Mouse (Mus musculus) adrenal gland, adult (tissue): ENCODE measurements around the gene Dapl1.
A peak's percentile ranks its signal among the peaks of the same experiment; 100 is the strongest.

Source experiments
- DNase-seq, 2 experiments: peaks; one replicate each; pipeline ENCODE4 v3.0.0; 2022 to 2023; ENCODE audit warnings: low spot score in 1 of 2; ENCODE audit not compliant: inconsistent age in 2 of 2

Dapl1 gene

DNA sequence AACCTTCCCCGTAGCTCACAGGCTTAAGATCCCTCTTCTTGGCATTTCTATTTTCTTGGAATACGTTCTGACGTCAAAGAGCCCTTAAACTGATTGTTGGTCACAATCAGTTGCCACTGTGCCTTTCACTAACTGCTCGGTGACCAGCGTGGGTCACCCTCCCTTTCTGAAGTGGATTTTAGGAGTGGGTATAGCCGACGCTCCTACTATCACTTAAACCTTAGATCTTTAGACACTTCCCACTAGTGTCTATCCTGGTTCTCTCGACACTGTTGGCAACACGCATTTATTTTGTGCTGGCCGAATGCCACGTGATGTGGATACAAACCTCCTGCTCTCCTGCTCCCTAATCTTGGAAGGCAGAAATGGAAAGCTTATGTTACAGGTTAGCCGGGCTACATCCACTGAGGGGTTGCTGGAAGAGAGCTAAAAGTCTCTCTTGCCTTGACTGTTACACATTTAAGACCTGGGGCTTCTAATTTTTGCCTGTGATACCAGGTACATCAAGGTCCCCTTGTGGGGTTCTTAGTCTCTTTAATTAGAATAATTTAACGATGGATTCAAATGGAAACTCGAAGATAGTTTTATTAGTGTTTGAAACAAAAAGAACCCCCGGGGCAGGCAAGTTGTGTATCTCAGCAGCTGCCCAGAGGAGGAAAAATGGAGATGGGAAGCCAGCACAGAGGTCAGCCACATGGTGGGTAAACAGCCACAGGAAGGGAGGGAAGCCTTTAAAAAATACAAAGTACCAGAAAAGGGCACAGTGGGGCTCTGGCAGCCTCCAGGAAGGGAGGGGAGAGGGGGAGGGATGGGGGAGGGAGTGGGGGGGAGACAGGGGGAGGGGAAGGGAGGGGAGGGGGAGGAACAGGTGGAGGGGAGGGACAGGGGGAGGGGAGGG is 13.2 kb upstream of the Dapl1 start:
- no peak for DNase-seq

- DNase-seq = no peak
Observed at GRCm38 (mm10) chr2:59474336-59474735, 10.1 kb upstream of the Dapl1 start.

- DNase-seq = no peak
Observed at GRCm38 (mm10) chr2:59485080-59485479, 627 bp downstream of the Dapl1 start.

GRCm38 (mm10) chr2:59485657-59486056 is 1.2 kb downstream of the Dapl1 start:
- DNase-seq = no peak

GRCm38 (mm10) chr2:59486196-59486845 is 1.9 kb downstream of the Dapl1 start:
- no peak for DNase-seq

DNA sequence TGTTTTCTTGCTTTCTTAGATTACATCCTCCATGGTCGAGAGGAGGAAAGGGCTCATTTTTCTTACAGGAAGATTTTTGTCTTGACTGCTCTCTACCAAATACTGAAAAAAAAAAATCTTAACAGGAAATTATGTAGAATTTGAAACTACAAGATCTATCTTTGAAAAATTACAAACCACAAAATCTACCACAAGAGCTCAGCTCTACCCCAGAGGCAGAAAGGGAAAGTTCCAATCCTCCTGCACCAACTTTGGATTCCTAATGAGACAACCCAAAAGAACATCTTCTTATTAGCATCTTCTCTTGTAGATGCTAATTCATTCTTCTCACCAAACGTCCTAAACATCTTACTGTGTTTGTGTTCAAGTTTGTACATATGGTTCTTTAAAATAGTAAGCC is 3.8 kb downstream of the Dapl1 start:
- DNase-seq = no peak

DNA sequence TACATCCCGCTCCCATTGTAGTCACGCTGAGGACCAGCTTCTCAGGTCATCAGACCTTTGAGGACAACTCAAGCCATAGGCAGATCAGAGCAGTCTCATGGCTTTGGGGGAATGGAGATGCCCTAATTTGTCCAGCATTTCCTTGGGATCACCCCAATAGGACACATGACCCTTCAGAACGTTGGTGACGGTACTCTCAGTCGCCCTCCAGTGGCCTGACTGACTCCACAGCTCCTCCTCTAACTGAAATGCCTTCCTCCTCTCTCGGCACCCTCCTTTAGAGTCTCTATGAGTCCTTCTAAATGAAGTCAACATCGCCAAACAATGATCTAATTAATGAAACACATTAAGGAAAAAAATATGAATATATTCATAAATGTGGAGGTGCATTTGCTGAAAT is 5.9 kb downstream of the Dapl1 start:
- no peak for DNase-seq

DNA sequence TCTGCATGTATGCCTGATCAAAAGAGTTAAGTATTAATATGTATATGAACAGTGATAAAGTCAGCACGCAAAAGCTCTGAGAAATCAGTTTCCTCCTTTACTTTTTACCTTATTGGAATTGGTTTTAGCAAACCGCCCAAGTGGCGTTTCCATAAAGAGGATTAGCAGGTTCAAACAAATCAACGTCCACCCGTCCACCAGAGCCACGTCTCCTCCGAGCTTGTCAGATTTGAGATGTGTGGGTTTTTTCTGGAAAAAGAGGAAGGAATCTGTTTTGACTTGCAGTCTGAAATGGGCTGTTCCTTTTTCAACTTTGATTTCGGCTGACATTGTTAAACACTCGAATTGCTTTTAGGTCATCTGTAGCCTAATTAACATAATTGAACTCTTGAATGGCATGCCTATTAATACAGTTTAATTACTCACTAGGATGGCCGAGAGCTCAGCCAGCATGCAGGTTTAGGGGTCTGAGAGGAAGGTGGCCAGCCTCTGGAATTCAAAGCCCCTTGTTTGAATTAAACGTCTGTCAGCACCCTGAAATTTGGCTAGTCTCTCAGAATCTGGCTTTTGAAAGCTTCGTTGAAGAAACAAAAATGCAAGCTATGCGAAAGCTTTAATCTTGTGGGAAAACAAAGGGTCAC is 9.1 kb downstream of the Dapl1 start:
- DNase-seq = no peak

- peak in 1 of 2 experiments; percentile 17 for DNase-seq
Observed at GRCm38 (mm10) chr2:59499146-59499545, 14.7 kb downstream of the Dapl1 start.

DNA sequence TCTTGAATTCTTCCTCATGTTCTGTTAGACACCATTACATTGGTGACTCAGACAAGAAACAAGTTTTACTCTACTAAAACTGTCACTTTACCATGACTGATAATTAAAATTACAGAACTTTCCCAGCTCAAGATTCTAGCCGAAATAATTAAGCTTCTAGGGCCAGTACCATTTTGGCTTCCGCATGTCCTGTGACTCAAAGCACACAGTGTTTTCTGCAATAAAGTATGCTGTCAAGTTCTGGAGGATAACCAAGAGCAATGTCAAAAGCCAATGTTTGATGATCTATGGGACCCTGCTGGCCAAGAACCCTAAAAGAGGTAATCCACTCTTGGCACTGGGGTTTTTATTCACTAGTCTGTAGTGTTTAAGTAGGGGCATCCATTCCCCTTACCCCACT is 15.3 kb downstream of the Dapl1 start:
- DNase-seq = peak; percentile 61 to 68

GRCm38 (mm10) chr2:59509061-59509460 is 24.6 kb downstream of the Dapl1 start:
- DNase-seq = no peak

DNA sequence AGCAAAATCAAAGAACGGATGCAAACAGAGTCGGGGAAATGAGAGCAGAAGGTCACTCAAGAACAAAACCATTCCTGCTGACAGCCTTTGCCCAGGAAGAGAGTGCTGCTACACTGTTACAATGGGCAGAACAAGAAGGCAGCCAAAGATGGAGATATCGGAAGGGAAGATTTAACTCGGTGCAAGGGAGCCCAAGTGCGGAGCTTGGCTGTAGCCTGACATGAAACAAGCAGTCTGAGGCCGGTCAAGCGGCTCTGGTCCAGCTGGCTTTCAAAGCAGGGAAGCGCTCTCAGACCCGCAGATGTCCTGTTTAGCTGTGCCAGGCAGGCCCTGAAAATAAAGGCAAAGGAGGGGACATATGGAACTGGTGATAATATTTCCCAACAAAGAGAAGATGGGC is 26.0 kb downstream of the Dapl1 start:
- DNase-seq = no peak

- DNase-seq = no peak
Observed at GRCm38 (mm10) chr2:59510882-59511281, 26.4 kb downstream of the Dapl1 start.

GRCm38 (mm10) chr2:59520663-59521062 is 36.2 kb downstream of the Dapl1 start:
- no peak for DNase-seq

DNA sequence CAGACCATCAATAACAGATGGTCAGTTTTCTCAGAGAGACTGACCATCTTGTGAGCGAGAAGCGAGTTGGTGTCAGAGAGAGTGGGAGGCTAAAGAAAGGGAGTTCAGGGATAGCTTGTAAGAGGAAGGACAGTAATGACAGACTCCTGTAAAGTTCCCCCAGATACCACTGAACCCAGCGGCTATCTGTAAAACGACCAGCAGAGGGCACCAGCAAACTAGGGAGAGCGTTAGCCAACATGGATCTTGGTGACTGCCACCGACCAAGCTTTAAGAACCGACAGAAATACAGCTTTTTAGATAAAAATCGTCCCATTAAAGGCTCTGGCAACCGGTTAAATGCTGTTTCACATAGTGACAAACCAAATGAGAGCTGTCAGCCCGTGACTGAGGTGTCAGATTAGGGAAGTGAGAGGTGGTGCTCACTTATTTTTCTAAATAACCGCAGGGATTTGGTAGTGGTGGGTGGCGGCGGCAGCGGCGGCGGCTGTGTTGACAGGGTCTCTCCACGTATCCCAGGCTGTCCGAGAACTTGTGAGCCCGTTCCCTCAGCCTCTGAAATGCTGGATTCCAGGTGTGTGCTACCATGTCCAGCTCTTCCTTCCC is 37.7 kb downstream of the Dapl1 start:
- peak; percentile 68 to 91 for DNase-seq

- DNase-seq = no peak
Observed at GRCm38 (mm10) chr2:59523526-59523925, 39.1 kb downstream of the Dapl1 start.

GRCm38 (mm10) chr2:59526893-59527292 is 42.4 kb downstream of the Dapl1 start:
- no peak for DNase-seq

DNA sequence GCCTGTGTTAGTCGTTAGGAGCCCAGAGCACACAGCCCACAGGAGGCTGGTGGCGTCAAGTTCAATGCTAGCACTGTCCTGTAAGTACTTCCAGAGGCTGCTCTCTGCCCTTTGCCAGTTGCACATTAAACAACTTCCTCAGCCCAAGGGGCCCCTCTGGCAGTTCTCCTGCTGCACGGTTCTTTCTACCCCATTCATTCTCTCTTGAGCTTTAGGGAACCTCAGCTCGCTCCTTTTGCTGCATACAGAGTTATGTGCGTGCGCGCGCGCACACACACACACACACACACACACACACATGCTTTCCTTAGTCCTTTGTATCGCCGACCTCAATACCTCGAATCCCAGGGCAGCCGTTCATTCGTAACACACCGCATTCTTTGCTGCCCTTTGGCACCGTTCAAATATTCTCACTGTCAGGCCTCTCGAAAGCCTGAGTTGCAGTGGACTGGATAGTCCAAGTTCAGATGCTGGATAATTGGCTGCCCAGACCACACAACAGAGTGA is 45.2 kb downstream of the Dapl1 start:
- DNase-seq = no peak

- DNase-seq = no peak
Observed at GRCm38 (mm10) chr2:59530811-59531210, 46.4 kb downstream of the Dapl1 start.

DNA sequence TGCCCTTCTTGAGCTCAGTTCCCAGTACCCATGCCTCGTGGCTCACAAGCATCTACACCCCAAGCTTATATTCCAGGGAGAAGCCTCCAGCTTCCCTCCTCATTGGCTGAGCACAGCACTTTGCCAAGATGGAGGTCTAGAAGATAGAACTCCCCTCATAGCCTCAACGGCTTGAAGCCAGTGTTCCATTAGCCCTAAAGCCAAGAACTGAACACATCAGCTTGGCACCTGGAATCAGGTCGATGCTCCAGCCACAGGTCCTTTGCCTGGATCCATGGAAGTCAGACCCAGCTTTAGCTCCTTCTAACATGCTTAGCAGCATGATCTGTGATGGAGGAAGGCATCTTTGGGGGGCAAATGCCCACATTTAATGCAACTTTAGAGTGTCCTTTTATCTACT is 48.5 kb downstream of the Dapl1 start:
- DNase-seq = no peak

GRCm38 (mm10) chr2:59533504-59533903 is 49.1 kb downstream of the Dapl1 start:
- no peak for DNase-seq
